Mouse (Mus musculus) ES-Bruce4 (cell line): ENCODE measurements around the gene 2410004B18Rik.
A peak's percentile ranks its signal among the peaks of the same experiment; 100 is the strongest.

Experiments
- CTCF ChIP-seq: IDR thresholded peaks from one replicate; pipeline ENCODE4 v1.8.1; 2011; ENCODE audit warnings: low read depth, low read length
- EP300 ChIP-seq: IDR thresholded peaks from 2 replicates; pipeline ENCODE4 v1.6.1; 2011; ENCODE audit warnings: low read depth, low read length; ENCODE audit not compliant: insufficient read depth
- POLR2A ChIP-seq: IDR thresholded peaks from one replicate; pipeline ENCODE4 v1.8.1; 2011; ENCODE audit warnings: low read length; ENCODE audit not compliant: insufficient read depth

GRCm38 (mm10) chr3:145937505-145938404 is at the start of gene 2410004B18Rik:
- TF ChIP-seq CTCF (peak; percentile 79), POLR2A (no peak), EP300 (no peak)
